In the genomic region with DNA sequence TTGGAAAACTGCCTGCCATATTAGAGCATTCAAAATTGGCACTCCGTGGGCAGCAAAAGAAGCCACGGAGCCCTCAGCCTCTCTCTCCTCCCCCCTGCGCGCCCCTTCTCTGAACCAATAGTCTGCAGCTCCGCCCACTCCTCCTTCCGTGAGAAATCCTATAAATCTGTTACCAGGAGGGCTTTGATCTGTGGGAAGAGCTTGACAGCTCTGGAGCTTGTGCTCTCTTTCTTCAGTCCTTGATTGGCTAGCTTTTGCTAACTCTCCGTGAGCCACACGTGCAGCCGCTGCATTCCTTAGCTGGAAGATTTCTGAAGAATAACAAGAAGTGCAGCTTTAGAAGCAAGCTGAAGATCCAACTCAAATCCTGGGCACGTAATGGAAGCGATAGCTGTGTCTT, we compare ENCODE assay signal across 8 mouse cellular contexts. TPM values are rescaled to one million over a fixed set of nuclear protein-coding genes. Genes with fewer than 3 reads are reported as not detected.
A peak's percentile ranks its signal among the peaks of the same experiment; 100 is the strongest.
DNase-seq lines count a peak whose midpoint lies in the region; ATAC-seq and TF ChIP-seq lines count a peak whose summit lies in the region.

No protein-coding gene starts in this region.

- peak; percentile 52 to 58 for DNase-seq in cerebellum, postnatal 10 days
- DNase-seq in cerebellum, adult 2 months, result no peak
- peak; percentile 74 for DNase-seq in embryo, embryonic 11 days
- DNase-seq in urinary bladder, postnatal 4 days (ENCODE audit: low spot score in 2 of 2), result no peak

- ATAC-seq in hindbrain, embryonic 15.5 days (ENCODE audit: low FRiP score, low read depth), result peak; percentile 86; the same call in 1 of the 2 replicates
- peak; percentile 94 for ATAC-seq in midbrain, embryonic 16.5 days
- ATAC-seq in erythroid progenitor cell, adult 5-6 weeks (replicated peaks; ENCODE audit: low FRiP score, poor library complexity, severe bottlenecking), result no peak
- ATAC-seq in heart, embryonic 11.5 days (replicated peaks; ENCODE audit: insufficient number of reproducible peaks, low FRiP score, low TSS enrichment), result no peak

- peak overlapping the region; percentile 42 for H3K4me2 ChIP-seq in hindbrain, embryonic 15.5 days
- peak overlapping the region; percentile 50 for H3K4me2 ChIP-seq in midbrain, embryonic 16.5 days (ENCODE audit: low read length)
- H3K4me2 ChIP-seq in heart, embryonic 11.5 days, result no peak overlapping the region

- H3K27ac ChIP-seq in cerebellum, adult 2 months (ENCODE audit: insufficient read depth, low read length), result no peak overlapping the region
- no peak overlapping the region for H3K27ac ChIP-seq in hindbrain, embryonic 15.5 days (replicated peaks)
- no peak overlapping the region for H3K27ac ChIP-seq in midbrain, embryonic 16.5 days (ENCODE audit: low read length)
- no peak overlapping the region for H3K27ac ChIP-seq in heart, embryonic 11.5 days (ENCODE audit: low read depth, low read length)

- H3K9ac ChIP-seq in hindbrain, embryonic 15.5 days, result no peak overlapping the region
- no peak overlapping the region for H3K9ac ChIP-seq in midbrain, embryonic 16.5 days (ENCODE audit: low read depth, low read length)
- no peak overlapping the region for H3K9ac ChIP-seq in heart, embryonic 11.5 days (ENCODE audit: low read depth, low read length)

- no peaks in the 10 kb centered on the region for H3K4me1 ChIP-seq in cerebellum, adult 2 months (ENCODE audit: control insufficient read depth, insufficient read depth, low read length)
- 0 out of 2 replicates have a peak, but pooled peaks cover 3% of the 10 kb centered on the region for H3K4me1 ChIP-seq in hindbrain, embryonic 15.5 days (replicated peaks)
- H3K4me1 ChIP-seq in midbrain, embryonic 16.5 days (ENCODE audit: control insufficient read depth, insufficient read depth, low read length), result no peaks in the 10 kb centered on the region
- no peaks in the 10 kb centered on the region for H3K4me1 ChIP-seq in heart, embryonic 11.5 days (ENCODE audit: control insufficient read depth, insufficient read depth, low read length)

- 8% methylated on average over 9 of the region's 11 CpGs for WGBS in cerebellum, adult 2 months
- 15% methylated on average over 11 of the region's 11 CpGs for WGBS in hindbrain, embryonic 15.5 days
- 14% methylated on average over 11 of the region's 11 CpGs for WGBS in midbrain, embryonic 16.5 days
- WGBS in heart, embryonic 11.5 days (ENCODE audit: insufficient replicate concordance), result 13% methylated on average over 8 of the region's 11 CpGs

- no peak for TF ChIP-seq CTCF in cerebellum, adult 2 months (IDR thresholded peaks at IDR 0.05; ENCODE audit: borderline replicate concordance, insufficient read depth, low read depth, low read length)

- H3K9me3 ChIP-seq in hindbrain, embryonic 15.5 days, result no peaks in the 10 kb centered on the region
- H3K9me3 ChIP-seq in midbrain, embryonic 16.5 days (replicated peaks; ENCODE audit: control insufficient read depth, low read length, poor library complexity, severe bottlenecking), result no peaks in the 10 kb centered on the region
- H3K9me3 ChIP-seq in heart, embryonic 11.5 days (replicated peaks; ENCODE audit: control insufficient read depth, low read length), result no peaks in the 10 kb centered on the region

- no peaks in the 10 kb centered on the region for H3K27me3 ChIP-seq in cerebellum, adult 2 months (ENCODE audit: control insufficient read depth, insufficient read depth, low read length)
- peaks cover 5% of the 10 kb centered on the region; the same call in 1 of the 2 replicates for H3K27me3 ChIP-seq in hindbrain, embryonic 15.5 days
- H3K27me3 ChIP-seq in midbrain, embryonic 16.5 days (ENCODE audit: control insufficient read depth, insufficient read depth, low read depth, low read length), result no peaks in the 10 kb centered on the region
- no peaks in the 10 kb centered on the region for H3K27me3 ChIP-seq in heart, embryonic 11.5 days (ENCODE audit: control insufficient read depth, insufficient read depth, low read length)

- H3K36me3 ChIP-seq in hindbrain, embryonic 15.5 days, result no peaks in the 10 kb centered on the region
- H3K36me3 ChIP-seq in midbrain, embryonic 16.5 days (ENCODE audit: control insufficient read depth, insufficient read depth, low read length), result no peaks in the 10 kb centered on the region
- no peaks in the 10 kb centered on the region for H3K36me3 ChIP-seq in heart, embryonic 11.5 days (ENCODE audit: control insufficient read depth, insufficient read depth, low read length)

- H3K4me3 ChIP-seq in cerebellum, adult 2 months (replicated peaks; ENCODE audit: insufficient read depth, low read depth, low read length), result no peak overlapping the region
- H3K4me3 ChIP-seq in hindbrain, embryonic 15.5 days, result 0 out of 2 replicates have a peak overlapping the region, but pooled peaks have one; percentile 6
- no peak overlapping the region for H3K4me3 ChIP-seq in midbrain, embryonic 16.5 days (ENCODE audit: low read depth, low read length)
- H3K4me3 ChIP-seq in heart, embryonic 11.5 days (ENCODE audit: low read depth, low read length), result no peak overlapping the region

- no peak for TF ChIP-seq POLR2A in cerebellum, adult 2 months (IDR thresholded peaks at IDR 0.05; ENCODE audit: borderline replicate concordance, insufficient read depth, low read length)

RNA-seq across cellular contexts. Expression of a gene that starts 2.6 kb away (rescaled TPM):
- polyA plus RNA-seq in cerebellum, adult 2 months (2012; rRNA removed), result 0.51 and 0.61 TPM in 2 replicates
- 0.14 and 0.17 TPM in 2 replicates for polyA plus RNA-seq in hindbrain, embryonic 15.5 days (2015; fragmentation: Nextera tagmentation; extraction: Ambion mirVana)
- polyA plus RNA-seq in midbrain, embryonic 16.5 days (2015; fragmentation: Nextera tagmentation; extraction: Ambion mirVana), result 0.19 and 0.23 TPM in 2 replicates
- total RNA-seq in erythroid progenitor cell, adult 5-6 weeks (2015; ENCODE audit: low replicate concordance), result not detected in 2 replicates
- not detected in 2 replicates for total RNA-seq in erythroid progenitor cell, adult 5-6 weeks (2017; ENCODE audit: low replicate concordance)
- not detected in 2 replicates for polyA plus RNA-seq in heart, embryonic 11.5 days (2014; fragmentation: Nextera tagmentation; extraction: Ambion mirVana)

Comparison
In these comparisons a context has a peak if more than half of its experiments do, and no peak if none do; other contexts are left out.
1. DNase-seq: peak in cerebellum, postnatal 10 days (2 of 2) and embryo, embryonic 11 days (single experiment); none in cerebellum, adult 2 months (0 of 2) and urinary bladder, postnatal 4 days (0 of 2).
2. ATAC-seq: peak in hindbrain, embryonic 15.5 days (single experiment) and midbrain, embryonic 16.5 days (single experiment); none in erythroid progenitor cell, adult 5-6 weeks (single experiment) and heart, embryonic 11.5 days (single experiment).